Mouse (Mus musculus): ENCODE results near the gene Ada.

DNA sequence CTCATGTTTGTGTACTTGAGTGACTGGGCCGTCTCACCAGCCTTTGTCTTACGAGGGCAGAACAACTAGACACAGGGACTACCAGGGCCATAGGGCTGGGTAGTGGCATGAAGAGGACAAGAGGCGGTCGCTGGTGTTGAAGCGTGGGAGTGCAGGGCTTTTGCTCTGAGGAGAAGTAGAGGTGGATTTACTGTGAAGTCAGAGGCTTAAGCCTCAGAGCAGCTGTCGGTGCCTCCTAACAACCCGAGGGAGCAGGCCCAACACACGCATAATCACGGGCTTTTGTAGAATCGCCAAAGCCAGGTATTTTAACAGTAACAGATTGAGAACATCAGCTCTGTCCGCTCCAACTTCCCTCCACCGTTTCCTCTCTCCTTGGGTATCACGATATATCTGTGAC lies 26.6 kb upstream of the Ada start:
- TF ChIP-seq CTCF (IDR thresholded peaks at IDR 0.05; ENCODE audit: low read depth, low read length) (no peak), POLR2A (IDR thresholded peaks at IDR 0.05; ENCODE audit: extremely low read depth, insufficient read depth, low read length) (no peak)

Measured in liver, adult 2 months (tissue).